Mouse (Mus musculus) lung, postnatal 0 days (tissue): ENCODE data around the gene Vmn1r38. TPM values are rescaled to one million over a fixed set of nuclear protein-coding genes. Genes with fewer than 3 reads are reported as not detected.
"Not testable (repeated sequence)": the region's sequence is repeated elsewhere in the genome, so short reads cannot be mapped to it uniquely, and the experiment has no call there.

ENCODE experiments used
- ATAC-seq: fragments of 200-750 bp; cut with Nextera tagmentation; 2 replicates; pipeline ENCODE4 v1.8.0; 2017; ENCODE audit warnings: moderate library complexity
- DNase-seq: peaks from one replicate; pipeline ENCODE4 v3.0.0-alpha.2; 2016; ENCODE audit warnings: low spot score
- H3K27ac ChIP-seq: fragments of 300-500 bp; sonication (generic); 2 replicates; pipeline ENCODE4 v1.5.1; 2014; ENCODE audit warnings: antibody characterized with exemption, mild to moderate bottlenecking, low read length, mixed read lengths
- H3K27me3 ChIP-seq: fragments of 300-500 bp; sonication (generic); replicated peaks from 2 replicates; pipeline ENCODE4 v1.6.1; 2014; ENCODE audit warnings: low read length, mixed read lengths; ENCODE audit not compliant: insufficient read depth
- H3K36me3 ChIP-seq: fragments of 300-500 bp; sonication (generic); 2 replicates; pipeline ENCODE4 v1.6.1; 2014; ENCODE audit warnings: low read length, mixed read lengths; ENCODE audit not compliant: insufficient read depth
- H3K4me1 ChIP-seq: fragments of 300-500 bp; sonication (generic); 2 replicates; pipeline ENCODE4 v1.6.1; 2014; ENCODE audit warnings: antibody characterized with exemption, low read depth, low read length, mixed read lengths; ENCODE audit not compliant: insufficient read depth
- H3K4me2 ChIP-seq: fragments of 300-500 bp; sonication (generic); replicated peaks from 2 replicates; pipeline ENCODE4 v1.6.1; 2014; ENCODE audit warnings: low read depth, mild to moderate bottlenecking, low read length, moderate library complexity, mixed read lengths
- H3K4me3 ChIP-seq: fragments of 300-500 bp; sonication (generic); 2 replicates; pipeline ENCODE4 v1.5.1; 2014; ENCODE audit warnings: low read depth, low read length
- H3K9ac ChIP-seq: fragments of 300-500 bp; sonication (generic); replicated peaks from 2 replicates; pipeline ENCODE4 v1.6.1; 2014; ENCODE audit warnings: low read depth, mild to moderate bottlenecking
- H3K9me3 ChIP-seq: fragments of 300-500 bp; sonication (generic); 2 replicates; pipeline ENCODE4 v1.6.1; 2016; ENCODE audit warnings: low read length, mixed read lengths
- CTCF ChIP-seq: IDR thresholded peaks from 2 replicates; pipeline ENCODE4 v1.5.1; 2016; ENCODE audit warnings: antibody characterized with exemption, mild to moderate bottlenecking
- EP300 ChIP-seq: IDR thresholded peaks from 2 replicates; pipeline ENCODE4 v1.6.1; 2016; ENCODE audit warnings: antibody characterized with exemption, mild to moderate bottlenecking, control low read depth
- WGBS: fragments of 180-500 bp; shearing (Covaris S2); extraction: QIAGEN DNeasy Blood & Tissue Kit; methylation state at CpG from one replicate; pipeline ENCODE4 v1.1.7; 2014; 5-methylcytosine and 5-hydroxymethylcytosine counted together
- polyA plus RNA-seq: library from polyadenylated mRNA; unstranded; fragments of >200 nt; fragmentation: Nextera tagmentation; extraction: Ambion mirVana; gene quantifications from 2 replicates; pipeline ENCODE4 v1.2.1, GENCODE M21; 2015

Vmn1r38 gene
- polyA plus RNA-seq = not detected in 2 replicates

DNA sequence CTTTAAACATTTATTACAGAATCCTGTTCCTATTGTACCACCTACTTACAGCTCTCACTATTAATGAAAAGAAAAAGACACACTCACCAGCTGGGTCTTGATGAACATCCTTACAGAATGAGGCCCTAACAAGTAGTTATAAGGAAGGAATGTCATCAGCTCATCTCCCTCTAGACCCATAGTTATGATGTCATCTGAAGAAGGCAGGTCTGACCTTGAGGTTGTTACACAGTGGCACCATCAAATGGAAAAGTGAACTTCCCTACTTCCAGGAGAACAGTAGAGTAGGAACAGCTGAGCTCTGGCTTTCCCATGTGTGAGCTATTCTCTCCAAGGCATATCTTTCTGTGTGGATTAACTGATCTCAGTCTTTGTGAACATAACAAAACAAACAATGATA, at the start of gene Vmn1r38:
Vmn1r38 (minus strand) TSS at position 101 of the 400 bp plus-strand sequence.
- not testable (repeated sequence) for H3K4me3 ChIP-seq, H3K27me3 ChIP-seq, H3K4me1 ChIP-seq

GRCm38 (mm10) chr6:66810509-66810908, 28.1 kb upstream of the Vmn1r38 start, which contains the start of gene Vmn1r39:
TSS of gene Vmn1r39 (minus strand) at chr6:66810609.
- Histone ChIP-seq H3K36me3 (no peaks in the 10 kb centered on the region), H3K9ac (no peak within 1 kb of the TSS), H3K9me3 (no peaks in the 10 kb centered on the region), H3K27me3 (no peaks in the 10 kb centered on the region), H3K4me2 (no peak within 1 kb of the TSS), H3K4me3 (no peak within 1 kb of the TSS), H3K27ac (no peak within 1 kb of the TSS), H3K4me1 (no peaks in the 10 kb centered on the region)
- WGBS = 91% methylated on average over 2 of the region's 2 CpGs
- ATAC-seq (no peak), DNase-seq (no peak)
- TF ChIP-seq EP300 = no peak
- TF ChIP-seq CTCF = no peak

More for the DNA sequence above, at the start of gene Vmn1r38:
- H3K9ac ChIP-seq, ATAC-seq, DNase-seq, H3K4me2 ChIP-seq, H3K27ac ChIP-seq, H3K9me3 ChIP-seq, H3K36me3 ChIP-seq: not testable (repeated sequence)

GRCm38 (mm10) chr6:66806311-66806710, 23.9 kb upstream of the Vmn1r38 start:
- ATAC-seq = no peak
- 67% methylated on average over 1 of the region's 1 CpGs for WGBS
- TF ChIP-seq EP300 (no peak), CTCF (no peak)
- no peak for DNase-seq
- Histone ChIP-seq H3K27me3 (no peaks in the 10 kb centered on the region), H3K4me3 (no peak overlapping the region), H3K9ac (no peak overlapping the region), H3K4me2 (no peak overlapping the region), H3K9me3 (no peaks in the 10 kb centered on the region), H3K36me3 (no peaks in the 10 kb centered on the region), H3K27ac (no peak overlapping the region), H3K4me1 (no peaks in the 10 kb centered on the region)

DNA sequence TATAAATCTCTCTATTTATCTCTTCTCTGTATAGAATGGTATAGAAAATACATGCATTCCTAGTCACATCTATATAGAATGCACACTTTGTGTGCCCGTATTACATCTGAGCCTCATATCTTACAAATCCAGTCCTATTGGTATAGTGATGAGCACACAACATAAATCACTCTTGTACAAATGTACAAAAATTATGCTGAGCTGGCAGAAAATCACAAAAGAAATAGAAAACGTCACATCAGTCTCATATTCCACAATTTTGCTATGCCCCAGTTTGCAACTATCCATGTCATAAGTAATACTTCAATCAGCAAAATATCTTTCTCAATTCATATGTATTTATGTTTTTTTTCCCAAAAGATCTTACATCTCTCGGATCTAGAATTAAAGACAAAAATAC, 23.3 kb upstream of the Vmn1r38 start:
- no peaks in the 10 kb centered on the region for H3K36me3 ChIP-seq
- H3K27ac ChIP-seq = no peak overlapping the region
- ATAC-seq = no peak
- H3K27me3 ChIP-seq = no peaks in the 10 kb centered on the region
- no peak overlapping the region for H3K9ac ChIP-seq
- WGBS = 81% methylated on average over 3 of the region's 3 CpGs
- DNase-seq = no peak
- TF ChIP-seq EP300 (no peak), CTCF (no peak)
- no peak overlapping the region for H3K4me2 ChIP-seq
- no peak overlapping the region for H3K4me3 ChIP-seq
- H3K4me1 ChIP-seq = no peaks in the 10 kb centered on the region
- H3K9me3 ChIP-seq = no peaks in the 10 kb centered on the region

DNA sequence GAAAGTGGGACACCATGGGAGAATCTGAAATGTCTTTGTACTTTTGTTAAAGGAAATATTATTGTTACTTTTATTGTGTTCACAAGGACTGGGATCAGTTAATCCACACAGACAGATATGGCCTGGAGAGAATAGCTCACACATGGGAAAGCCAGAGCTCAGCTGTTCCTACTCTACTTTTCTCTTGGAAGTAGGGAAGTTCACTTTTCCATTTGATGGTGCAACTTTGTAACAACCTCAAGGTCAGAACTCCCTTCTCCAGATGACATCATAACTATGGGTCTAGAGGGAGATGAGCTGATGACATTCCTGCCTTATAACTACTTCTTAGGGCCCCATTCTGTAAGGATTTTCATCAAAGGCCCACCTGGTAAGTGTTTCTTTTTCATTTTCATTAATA, 53.3 kb downstream of the Vmn1r38 start, which contains the start of gene Vmn1r37:
Vmn1r37 (plus strand) TSS at position 301 of the 400 bp plus-strand sequence.
- H3K4me1 ChIP-seq, H3K4me2 ChIP-seq, H3K9ac ChIP-seq, ATAC-seq, H3K4me3 ChIP-seq, H3K27ac ChIP-seq, H3K27me3 ChIP-seq, H3K9me3 ChIP-seq, DNase-seq, H3K36me3 ChIP-seq: not testable (repeated sequence)

Other genes starting within 250 kb of the Vmn1r38 start
- 12.6 and 15.0 TPM in 2 replicates for gene Mad2l1, start 247.2 kb downstream of the Vmn1r38 start, polyA plus RNA-seq
- not detected in 2 replicates for gene Vmn1r32, start 222.5 kb downstream of the Vmn1r38 start, polyA plus RNA-seq
- gene Vmn1r33, start 164.3 kb downstream of the Vmn1r38 start, polyA plus RNA-seq = not detected in 2 replicates
- not detected in 2 replicates for gene Vmn1r34, start 138.7 kb downstream of the Vmn1r38 start, polyA plus RNA-seq
- gene Vmn1r35, start 96.7 kb downstream of the Vmn1r38 start, polyA plus RNA-seq = not detected in 2 replicates
- not detected in 2 replicates for gene Vmn1r36, start 63.5 kb downstream of the Vmn1r38 start, polyA plus RNA-seq
- not detected in 2 replicates for gene Vmn1r37, start 53.2 kb downstream of the Vmn1r38 start, polyA plus RNA-seq
- not detected in 2 replicates for gene Vmn1r39, start 28.0 kb upstream of the Vmn1r38 start, polyA plus RNA-seq
- gene Gng12, start 113.8 kb upstream of the Vmn1r38 start, polyA plus RNA-seq = 77.1 and 82.5 TPM in 2 replicates